Mouse (Mus musculus) naive thymus-derived CD4-positive, alpha-beta T cell, adult 2 months (primary cell): ENCODE measurements around the gene Tbx6.
"Not testable (repeated sequence)": the region's sequence is repeated elsewhere in the genome, so short reads cannot be mapped to it uniquely, and the experiment has no call there.

Source experiments
- DNase-seq: peaks from one replicate; pipeline ENCODE4 v3.0.0-alpha.2; 2011; ENCODE audit warnings: low read depth

The Tbx6 gene

GRCm38 (mm10) chr7:126767001-126767400 lies 14.3 kb upstream of the Tbx6 start:
- no peak for DNase-seq

GRCm38 (mm10) chr7:126770784-126771183 lies 10.5 kb upstream of the Tbx6 start:
- no peak for DNase-seq

- DNase-seq, result no peak
Measured at GRCm38 (mm10) chr7:126773351-126773750, 7.9 kb upstream of the Tbx6 start.

GRCm38 (mm10) chr7:126774463-126774862 lies 6.8 kb upstream of the Tbx6 start:
- DNase-seq, result peak; percentile 49

GRCm38 (mm10) chr7:126775185-126775977 lies 5.9 kb upstream of the Tbx6 start:
- peak; percentile 48 for DNase-seq

GRCm38 (mm10) chr7:126775978-126776234 lies 5.4 kb upstream of the Tbx6 start:
- DNase-seq, result no peak

- peak; percentile 93 for DNase-seq
Measured at GRCm38 (mm10) chr7:126776598-126777057, 4.7 kb upstream of the Tbx6 start, which contains the start of gene Ypel3. Gene Ypel3 (plus strand): TSS chr7:126776955.

- peak; percentile 41 for DNase-seq
Measured at GRCm38 (mm10) chr7:126777476-126777875, 3.8 kb upstream of the Tbx6 start.

- DNase-seq, result no peak
Measured at GRCm38 (mm10) chr7:126778147-126778546, 3.1 kb upstream of the Tbx6 start.

GRCm38 (mm10) chr7:126779101-126779500 lies 2.2 kb upstream of the Tbx6 start:
- not testable (repeated sequence) for DNase-seq

- peak; percentile 88 for DNase-seq
Measured at GRCm38 (mm10) chr7:126779983-126780970, 1.0 kb upstream of the Tbx6 start.

GRCm38 (mm10) chr7:126781661-126782370 lies 533 bp downstream of the Tbx6 start:
- no peak for DNase-seq

GRCm38 (mm10) chr7:126782693-126783092 lies 1.4 kb downstream of the Tbx6 start:
- DNase-seq, result no peak

GRCm38 (mm10) chr7:126784469-126784868 lies 3.2 kb downstream of the Tbx6 start:
- DNase-seq, result no peak

- no peak for DNase-seq
Measured at GRCm38 (mm10) chr7:126785056-126785455, 3.8 kb downstream of the Tbx6 start.

GRCm38 (mm10) chr7:126786142-126786541 lies 4.9 kb downstream of the Tbx6 start:
- DNase-seq, result no peak

- DNase-seq, result no peak
Measured at GRCm38 (mm10) chr7:126789141-126789540, 7.9 kb downstream of the Tbx6 start.

- DNase-seq, result peak; percentile 97
Measured at GRCm38 (mm10) chr7:126791851-126792720, 10.8 kb downstream of the Tbx6 start, which contains the start of gene Ppp4c. Gene Ppp4c (minus strand): TSS chr7:126792496.

GRCm38 (mm10) chr7:126792721-126793443 lies 11.6 kb downstream of the Tbx6 start:
- DNase-seq, result no peak
